Mouse (Mus musculus): ENCODE data around the gene Ssh2. TPM values are rescaled to one million over a fixed set of nuclear protein-coding genes. Genes with fewer than 3 reads are reported as not detected.
A peak's percentile ranks its signal among the peaks of the same experiment; 100 is the strongest.

Gene Ssh2
- total RNA-seq, 2 experiments from 2014 or later, result 10.8 to 20.6 TPM

DNA sequence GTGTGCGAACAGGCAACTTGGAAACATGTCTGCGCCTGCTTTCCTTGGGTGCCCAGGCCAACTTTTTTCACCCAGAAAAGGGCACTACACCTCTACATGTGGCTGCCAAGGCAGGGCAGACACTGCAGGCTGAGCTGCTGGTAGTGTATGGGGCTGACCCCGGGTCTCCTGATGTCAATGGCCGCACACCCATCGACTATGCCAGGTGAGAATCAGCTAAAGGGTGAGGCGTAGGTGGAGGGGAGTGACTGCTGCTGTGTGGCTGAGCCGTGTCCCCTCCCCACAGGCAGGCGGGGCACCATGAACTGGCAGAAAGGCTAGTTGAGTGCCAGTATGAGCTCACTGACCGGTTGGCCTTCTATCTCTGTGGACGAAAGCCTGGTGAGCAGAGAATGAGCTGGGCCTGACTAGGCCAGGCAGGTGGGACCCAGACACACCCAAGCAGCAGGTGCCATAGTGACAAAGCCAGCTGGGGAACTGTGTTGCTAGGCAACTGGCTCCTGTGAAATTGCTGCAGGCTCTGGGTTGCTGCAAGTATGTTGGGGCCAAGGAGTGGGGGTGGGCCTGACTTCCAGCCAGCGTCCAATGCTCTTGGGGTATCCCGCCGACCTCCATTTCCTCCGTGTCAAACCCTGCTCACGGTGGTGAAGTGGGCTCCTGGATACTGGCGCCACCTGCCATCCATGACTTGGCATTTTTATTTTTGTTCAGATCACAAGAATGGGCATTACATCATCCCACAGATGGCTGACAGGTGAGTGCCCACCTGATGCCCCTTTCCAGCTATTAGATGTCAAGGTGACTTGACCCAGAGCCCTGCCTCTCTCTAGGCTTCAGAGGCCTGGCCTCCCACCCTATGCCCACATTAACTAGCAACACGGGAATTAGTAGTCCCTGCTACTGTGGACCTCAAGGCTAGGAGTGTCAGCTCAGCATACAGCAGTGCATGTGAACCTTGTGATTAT, 284.6 kb downstream of the Ssh2 start:
- peak; percentile 5; the same call in 1 of the 2 replicates for ATAC-seq (replicated peaks; ENCODE audit: low FRiP score, poor library complexity, severe bottlenecking)

DNA sequence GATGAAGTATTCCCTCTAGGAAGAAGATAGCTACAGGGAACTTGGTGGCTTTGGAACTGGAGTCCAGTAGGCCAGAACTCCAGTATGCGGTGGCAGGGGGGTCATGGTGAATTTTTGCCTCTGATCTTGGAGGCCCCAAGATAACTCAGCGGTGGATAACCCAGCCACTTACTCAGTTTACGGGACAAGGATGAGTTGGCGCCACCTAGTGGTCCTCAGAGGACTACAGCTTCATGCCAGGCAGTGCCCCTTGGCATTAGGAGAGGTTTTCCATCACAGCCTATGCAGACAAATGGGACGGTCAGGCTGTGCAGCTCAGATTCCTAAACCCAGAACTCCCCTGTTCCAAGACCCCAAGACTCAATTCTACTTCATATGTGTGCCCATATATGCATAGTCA, 285.3 kb downstream of the Ssh2 start:
- peak; percentile 60 for ATAC-seq (replicated peaks; ENCODE audit: low FRiP score, poor library complexity, severe bottlenecking)

DNA sequence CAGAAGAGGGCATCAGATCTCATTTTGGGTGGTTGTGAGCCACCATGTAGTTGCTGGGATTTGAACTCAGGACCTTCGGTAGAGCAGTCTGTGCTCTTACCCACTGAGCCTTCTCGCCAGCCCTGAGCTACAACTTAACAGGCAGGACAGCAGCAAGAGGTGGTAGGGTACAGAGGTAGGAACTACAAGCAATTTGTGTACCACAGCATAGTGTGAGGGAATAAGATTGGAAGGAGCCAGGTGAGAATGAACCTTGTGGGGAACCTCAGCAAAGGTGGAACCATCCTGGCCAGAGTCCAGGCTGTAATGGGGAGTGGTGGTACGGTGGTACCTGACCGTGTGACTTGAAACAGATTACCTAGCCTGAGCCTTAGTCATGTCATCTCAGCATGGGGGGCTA, 285.9 kb downstream of the Ssh2 start:
- no peak for ATAC-seq (replicated peaks; ENCODE audit: low FRiP score, poor library complexity, severe bottlenecking)

DNA sequence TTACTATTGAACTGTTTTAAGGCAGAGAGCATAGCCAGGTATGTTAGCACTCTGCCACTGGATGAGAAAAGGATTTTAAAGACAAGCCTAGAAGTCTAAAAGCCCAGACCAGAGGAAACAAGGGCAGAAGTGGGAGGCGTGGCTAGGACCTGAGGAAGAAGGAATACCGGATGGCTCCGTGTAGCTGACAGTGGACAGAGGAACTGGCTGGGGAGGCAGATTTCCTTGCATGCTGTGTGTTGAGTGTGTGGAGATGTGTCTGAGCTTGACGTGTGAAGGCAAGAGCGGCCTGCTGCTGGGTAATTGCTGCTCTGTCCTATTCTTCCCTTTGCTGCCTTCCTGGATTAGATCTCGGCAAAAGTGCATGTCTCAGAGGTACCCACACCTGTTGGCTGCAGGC, 286.4 kb downstream of the Ssh2 start:
- no peak for ATAC-seq (replicated peaks; ENCODE audit: low FRiP score, poor library complexity, severe bottlenecking)

DNA sequence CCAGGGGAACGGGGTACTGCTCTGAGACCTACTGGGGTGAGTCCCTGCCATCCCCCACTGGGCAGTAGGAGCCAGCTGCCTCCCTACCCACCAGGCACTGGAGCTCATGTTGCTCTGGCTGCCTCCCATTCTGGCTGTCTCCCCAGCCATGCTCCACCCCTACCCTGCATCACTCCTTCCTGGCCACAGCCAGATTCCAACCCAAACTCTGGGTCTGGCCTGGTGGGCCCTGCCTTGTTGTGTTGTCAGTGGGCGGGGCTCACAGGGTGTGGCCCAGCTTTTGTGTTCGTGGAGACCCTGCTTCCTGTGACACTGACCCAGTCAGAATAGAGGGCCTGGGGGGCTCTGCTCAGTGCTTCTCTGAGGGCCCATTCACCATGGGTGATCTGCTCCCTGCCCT, 287.4 kb downstream of the Ssh2 start:
- no peak for ATAC-seq (replicated peaks; ENCODE audit: low FRiP score, poor library complexity, severe bottlenecking)

DNA sequence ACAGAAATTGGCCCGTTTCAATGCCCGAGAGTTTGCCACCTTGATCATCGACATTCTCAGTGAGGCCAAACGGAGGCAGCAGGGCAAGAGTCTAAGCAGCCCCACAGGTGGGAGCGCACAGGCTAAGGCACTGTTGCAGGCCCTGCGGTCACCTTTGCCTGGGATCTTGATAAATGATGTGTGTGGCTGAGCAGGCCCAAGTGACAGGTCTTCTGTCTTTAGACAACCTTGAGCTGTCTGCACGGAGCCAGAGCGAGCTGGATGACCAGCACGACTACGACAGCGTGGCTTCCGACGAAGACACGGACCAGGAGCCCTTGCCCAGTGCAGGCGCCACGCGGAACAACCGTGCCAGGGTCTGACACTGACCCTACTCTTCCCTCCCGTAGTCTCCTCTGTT, 288.3 kb downstream of the Ssh2 start:
- ATAC-seq (replicated peaks; ENCODE audit: low FRiP score, poor library complexity, severe bottlenecking), result no peak

DNA sequence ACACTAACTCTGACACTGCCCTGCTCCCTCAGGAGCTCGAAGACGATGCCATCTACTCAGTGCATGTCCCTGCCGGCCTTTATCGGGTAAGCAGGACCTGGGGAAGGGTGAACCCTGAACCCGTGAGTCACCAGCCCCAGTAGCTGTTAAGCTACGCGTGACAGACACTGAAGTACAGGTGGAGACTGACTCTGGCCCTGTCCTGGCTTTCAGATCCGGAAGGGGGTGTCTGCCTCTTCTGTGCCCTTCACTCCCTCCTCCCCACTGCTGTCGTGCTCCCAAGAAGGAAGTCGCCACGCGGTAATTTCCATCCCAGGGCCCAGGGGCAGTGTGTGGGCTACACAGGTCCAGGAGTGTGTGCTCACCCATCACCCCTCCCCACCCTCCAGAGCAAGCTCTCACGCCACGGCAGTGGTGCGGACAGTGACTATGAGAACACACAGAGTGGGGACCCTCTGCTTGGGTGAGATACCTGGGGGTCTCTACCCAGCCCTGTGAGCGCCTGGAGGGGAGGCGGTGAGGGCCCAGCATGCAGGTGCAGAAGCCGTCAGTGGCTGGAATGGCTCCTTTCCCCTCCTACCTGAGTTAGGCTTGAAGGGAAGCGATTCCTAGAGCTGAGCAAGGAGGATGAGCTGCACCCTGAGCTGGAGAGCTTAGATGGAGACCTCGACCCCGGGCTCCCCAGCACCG, 289.3 kb downstream of the Ssh2 start:
- ATAC-seq (replicated peaks; ENCODE audit: low FRiP score, poor library complexity, severe bottlenecking), result no peak

DNA sequence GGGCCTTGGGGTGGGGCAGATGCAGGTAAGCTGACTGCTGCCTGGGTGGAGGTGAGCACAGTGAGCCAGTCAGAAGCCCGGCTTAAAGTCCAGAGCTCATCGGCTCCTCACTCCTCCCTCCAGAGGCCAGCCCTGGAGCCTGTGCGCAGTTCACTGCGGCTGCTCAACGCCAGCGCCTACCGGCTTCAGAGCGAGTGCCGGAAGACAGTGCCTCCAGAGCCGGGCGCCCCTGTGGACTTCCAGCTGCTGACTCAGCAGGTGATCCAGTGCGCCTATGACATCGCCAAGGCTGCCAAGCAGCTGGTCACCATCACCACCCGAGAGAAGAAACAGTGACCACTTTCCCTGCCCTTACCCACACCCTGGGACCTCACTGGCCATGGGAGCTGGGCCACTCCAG, 290.2 kb downstream of the Ssh2 start:
- no peak for ATAC-seq (replicated peaks; ENCODE audit: low FRiP score, poor library complexity, severe bottlenecking)

DNA sequence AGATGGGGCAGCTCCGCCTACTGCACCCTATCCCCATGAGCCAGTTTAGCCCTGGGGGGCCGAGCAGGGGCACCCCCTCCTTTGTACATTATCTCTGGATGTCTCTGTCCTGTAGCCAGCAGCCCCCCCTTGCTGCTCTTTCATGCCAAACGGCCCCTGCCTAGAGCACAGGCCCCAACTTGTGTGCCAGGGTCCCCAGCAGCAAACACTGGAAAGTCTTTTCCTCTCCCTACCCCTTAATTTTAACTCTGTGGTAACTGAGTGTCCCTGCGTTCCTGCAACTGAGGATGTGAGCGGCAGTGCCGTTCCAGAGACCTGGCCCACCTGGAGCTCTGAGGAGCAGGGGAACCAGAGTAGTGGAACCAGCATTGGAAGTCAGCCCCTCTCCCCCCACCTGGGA, 290.9 kb downstream of the Ssh2 start:
- ATAC-seq (replicated peaks; ENCODE audit: low FRiP score, poor library complexity, severe bottlenecking), result no peak

DNA sequence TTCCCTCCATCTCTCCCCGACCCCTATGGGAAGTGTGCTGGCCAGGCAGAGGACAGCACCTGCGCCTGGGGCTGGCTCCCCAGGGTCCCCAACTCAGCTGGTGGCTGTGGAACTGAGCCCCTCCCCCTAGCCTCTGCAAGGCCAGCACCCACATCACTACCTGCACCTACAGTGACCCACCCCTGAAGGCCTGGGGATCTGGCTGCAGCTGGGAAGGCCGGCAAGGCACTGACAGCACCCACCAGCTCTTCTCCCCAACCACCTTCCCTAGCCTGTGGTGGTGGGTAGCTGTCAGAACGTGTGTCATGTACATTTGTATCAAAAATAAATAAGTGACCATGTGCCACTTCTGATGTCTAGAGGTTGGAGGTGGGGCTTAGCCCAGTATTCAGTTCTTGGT, 291.3 kb downstream of the Ssh2 start:
- 0 out of 2 replicates have a peak, but pooled peaks have one; percentile 3 for ATAC-seq (replicated peaks; ENCODE audit: low FRiP score, poor library complexity, severe bottlenecking)

DNA sequence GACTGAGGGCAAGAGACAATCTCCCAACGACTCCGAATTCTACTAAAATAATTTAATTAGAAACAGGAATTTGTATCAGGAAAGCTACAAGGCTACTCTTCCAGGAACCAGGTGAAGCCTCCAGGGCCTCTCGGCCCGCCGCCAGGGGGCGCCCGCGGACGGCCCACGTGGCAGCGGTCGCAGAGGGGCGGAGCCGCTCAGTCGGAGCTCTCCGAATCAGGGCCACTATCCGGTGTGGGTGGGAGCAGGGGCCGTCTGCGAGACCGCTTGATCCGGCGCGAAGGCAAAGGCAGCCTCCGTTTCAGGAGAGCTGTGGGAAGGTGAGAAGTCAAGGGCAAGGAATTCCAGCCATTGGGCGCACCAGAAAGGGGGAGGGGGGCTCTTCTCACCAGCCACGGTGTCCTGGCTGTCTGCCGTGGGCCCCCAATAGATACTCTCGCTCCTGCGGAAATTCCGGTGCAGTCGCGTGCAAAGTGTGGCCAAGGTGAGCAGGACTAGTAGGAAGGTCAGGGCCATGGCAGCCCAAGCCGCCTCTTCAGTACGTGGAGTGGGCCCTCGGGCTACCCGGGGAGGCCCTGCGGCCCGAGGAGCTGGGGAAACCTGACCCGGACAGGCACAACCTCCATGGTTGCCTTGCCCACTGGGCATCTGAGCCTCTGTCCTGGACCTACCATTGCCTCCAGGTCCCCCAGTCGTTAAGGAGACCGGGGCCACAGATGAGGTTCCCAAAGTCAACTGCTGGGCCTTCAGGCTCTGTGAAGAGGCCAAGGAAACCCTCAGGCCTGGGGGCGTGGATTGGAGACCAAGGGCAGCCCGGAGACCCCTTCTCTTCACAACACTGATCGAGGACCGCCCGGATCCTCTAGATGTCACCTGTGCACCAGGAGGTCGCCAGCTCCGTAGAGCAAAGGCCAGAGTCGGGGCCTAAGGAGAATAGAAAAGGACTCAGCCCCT, 292.3 kb downstream of the Ssh2 start:
- ATAC-seq (replicated peaks; ENCODE audit: low FRiP score, poor library complexity, severe bottlenecking), result peak; percentile 60

Other genes with a start within 250 kb of the Ssh2 start
- not detected in 2 replicates for gene Slc6a4, start 217.7 kb upstream of the Ssh2 start, total RNA-seq (2015; ENCODE audit: low replicate concordance)
- not detected in 2 replicates for gene Slc6a4, start 217.7 kb upstream of the Ssh2 start, total RNA-seq (2017; ENCODE audit: low replicate concordance)
- 7.9 and 16.1 TPM in 2 replicates for gene Nsrp1, start 137.9 kb upstream of the Ssh2 start, total RNA-seq (2015; ENCODE audit: low replicate concordance)
- 1.9 and 7.2 TPM in 2 replicates for gene Nsrp1, start 137.9 kb upstream of the Ssh2 start, total RNA-seq (2017; ENCODE audit: low replicate concordance)
- gene Efcab5, start 27.3 kb upstream of the Ssh2 start, total RNA-seq (2015; ENCODE audit: low replicate concordance), result not detected in 2 replicates
- 1.3 and 1.8 TPM in 2 replicates for gene Efcab5, start 27.3 kb upstream of the Ssh2 start, total RNA-seq (2017; ENCODE audit: low replicate concordance)
- gene Coro6, start 246.1 kb downstream of the Ssh2 start, total RNA-seq (2015; ENCODE audit: low replicate concordance), result not detected in 2 replicates
- gene Coro6, start 246.1 kb downstream of the Ssh2 start, total RNA-seq (2017; ENCODE audit: low replicate concordance), result not detected in 2 replicates

Data from erythroblast, adult 5-6 weeks (primary cell).